Mouse (Mus musculus) heart, adult 9 months (tissue): ENCODE data around the gene Ndel1.

Source experiments
- DNase-seq, 2 experiments: peaks; one replicate each; pipeline ENCODE4 v3.0.0; 2022; ENCODE audit warnings: low spot score in 2 of 2

Ndel1 gene

DNA sequence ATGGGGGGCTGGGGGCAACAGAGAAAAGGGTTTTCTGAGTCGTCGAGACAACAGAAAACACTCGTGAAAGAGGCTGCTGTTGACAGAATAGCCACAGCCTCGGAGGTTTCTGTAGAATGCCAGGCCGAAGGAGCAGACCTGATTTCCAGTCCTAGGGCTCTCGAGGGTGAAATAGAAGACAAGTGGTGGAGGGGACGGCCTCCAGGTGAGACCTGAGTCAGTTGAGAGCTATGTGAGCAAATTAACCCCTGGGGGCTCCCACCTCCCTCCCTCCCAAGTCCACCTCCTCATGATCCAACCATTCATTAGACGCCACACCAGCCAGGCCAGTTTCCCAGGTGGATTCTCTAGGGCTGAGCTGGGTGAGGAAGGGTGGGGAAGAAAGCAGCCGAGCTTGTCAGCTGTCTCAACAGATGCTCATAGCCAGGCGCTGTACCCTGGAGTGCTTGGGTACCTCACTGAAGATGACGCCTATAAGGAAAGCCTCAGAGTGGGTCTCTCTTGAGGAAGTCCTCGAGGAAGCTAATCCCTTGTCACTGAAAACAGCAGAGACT, 22.3 kb upstream of the Ndel1 start:
- no peak for DNase-seq

DNA sequence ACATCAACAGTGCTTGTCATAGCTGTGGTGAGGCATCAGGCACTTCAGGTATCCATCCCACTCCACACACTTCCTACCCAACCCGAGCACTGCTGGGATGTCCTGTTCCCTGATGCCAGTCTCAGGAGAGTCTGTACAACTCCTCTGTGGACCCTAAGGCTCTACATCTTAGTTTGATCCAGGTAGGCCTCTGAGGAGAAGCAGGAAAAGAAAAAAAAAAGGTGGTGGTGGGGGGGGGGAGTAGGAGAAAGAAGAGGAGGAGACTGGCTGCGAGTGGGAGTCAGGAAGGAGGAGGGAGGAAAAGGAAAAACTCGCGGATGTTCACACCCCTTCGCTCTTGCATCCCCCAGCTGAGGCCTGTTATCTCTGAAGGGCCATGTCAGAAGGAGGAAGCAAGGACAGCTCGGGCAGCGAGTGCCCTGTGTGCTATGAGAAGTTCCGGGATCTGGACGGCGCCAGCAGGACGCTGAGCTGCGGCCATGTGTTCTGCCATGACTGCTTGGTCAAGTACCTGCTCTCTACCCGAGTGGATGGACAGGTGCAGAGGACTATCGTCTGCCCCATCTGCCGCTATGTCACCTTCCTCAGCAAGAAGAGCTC, 20.7 kb upstream of the Ndel1 start:
- no peak for DNase-seq

DNA sequence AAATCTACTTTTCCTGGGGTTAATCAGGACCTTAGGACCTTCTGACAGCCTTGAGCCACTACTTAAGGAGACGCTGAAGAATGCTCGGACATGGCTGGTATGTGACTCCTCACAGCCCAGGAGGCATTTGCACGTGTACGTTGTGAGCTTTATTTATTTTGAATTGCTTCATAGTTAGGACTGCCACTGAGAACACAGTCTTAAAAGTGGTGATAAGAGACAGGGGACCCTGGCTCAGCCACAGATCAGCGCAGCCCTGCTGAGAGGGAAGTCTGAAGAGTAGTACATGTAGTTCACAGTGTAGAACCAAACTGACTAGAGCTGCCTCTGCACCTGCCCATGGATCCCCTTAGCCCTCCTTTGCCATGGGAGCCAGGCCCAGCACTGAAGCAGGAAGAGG, 20.2 kb upstream of the Ndel1 start:
- DNase-seq: no peak

GRCm38 (mm10) chr11:68890625-68891024, 19.0 kb upstream of the Ndel1 start:
- no peak for DNase-seq

DNA sequence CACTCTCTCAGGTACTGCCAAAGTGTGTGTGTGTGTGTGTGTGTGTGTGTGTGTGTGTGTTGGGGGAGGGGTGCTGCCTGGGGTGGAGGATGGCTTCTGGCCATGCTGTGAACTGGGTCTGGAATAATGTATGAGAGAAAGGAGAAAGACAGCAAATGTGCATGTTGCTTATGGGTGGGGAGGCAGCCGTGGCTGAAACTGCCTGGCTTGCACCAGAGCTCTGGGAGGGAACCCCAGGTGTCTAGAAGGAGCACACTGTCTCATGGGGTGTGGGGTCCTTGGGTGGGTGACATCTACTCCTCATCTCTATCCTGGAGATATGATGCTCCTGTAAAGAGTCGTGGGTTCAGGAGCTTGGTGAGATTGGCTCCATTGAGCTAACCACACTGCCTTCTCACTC, 17.0 kb upstream of the Ndel1 start:
- DNase-seq: no peak

GRCm38 (mm10) chr11:68888253-68888652, 16.6 kb upstream of the Ndel1 start, which contains the start of gene Rnf222:
Rnf222 (plus strand) TSS chr11:68888553.
- no peak for DNase-seq

GRCm38 (mm10) chr11:68886091-68886490, 14.4 kb upstream of the Ndel1 start:
- no peak for DNase-seq

DNA sequence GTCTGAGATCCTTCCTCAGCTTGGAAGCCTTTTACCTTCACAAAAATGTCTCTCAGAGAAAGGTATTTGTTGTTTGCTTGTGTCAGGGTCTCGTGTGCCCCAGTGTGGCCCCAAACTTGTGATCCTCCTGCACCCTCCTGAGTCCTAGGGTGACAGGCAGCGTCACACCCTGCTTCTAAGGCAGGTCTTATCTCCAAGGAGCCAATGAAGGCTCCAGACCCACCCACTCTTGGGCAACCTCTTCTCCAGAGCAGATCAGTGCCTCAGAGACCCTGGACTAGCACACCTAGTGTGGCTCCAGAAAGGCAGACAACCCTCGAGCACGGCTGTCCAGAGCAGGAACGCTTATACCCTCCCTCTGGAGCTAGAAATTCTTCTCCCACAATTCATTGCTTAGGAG, 12.7 kb upstream of the Ndel1 start:
- DNase-seq: no peak

- DNase-seq: no peak
Observed at GRCm38 (mm10) chr11:68883843-68884242, 12.2 kb upstream of the Ndel1 start.

- no peak for DNase-seq
Observed at GRCm38 (mm10) chr11:68882107-68882506, 10.4 kb upstream of the Ndel1 start.

- DNase-seq: no peak
Observed at GRCm38 (mm10) chr11:68878811-68879210, 7.2 kb upstream of the Ndel1 start.

- DNase-seq: peak in 1 of 2 experiments; percentile 53
Observed at GRCm38 (mm10) chr11:68874841-68875240, 3.2 kb upstream of the Ndel1 start.

GRCm38 (mm10) chr11:68871277-68871676, 381 bp downstream of the Ndel1 start:
- peak in 1 of 2 experiments; percentile 17 for DNase-seq

GRCm38 (mm10) chr11:68864544-68865189, 7.0 kb downstream of the Ndel1 start:
- peak; percentile 91 to 96 for DNase-seq

DNA sequence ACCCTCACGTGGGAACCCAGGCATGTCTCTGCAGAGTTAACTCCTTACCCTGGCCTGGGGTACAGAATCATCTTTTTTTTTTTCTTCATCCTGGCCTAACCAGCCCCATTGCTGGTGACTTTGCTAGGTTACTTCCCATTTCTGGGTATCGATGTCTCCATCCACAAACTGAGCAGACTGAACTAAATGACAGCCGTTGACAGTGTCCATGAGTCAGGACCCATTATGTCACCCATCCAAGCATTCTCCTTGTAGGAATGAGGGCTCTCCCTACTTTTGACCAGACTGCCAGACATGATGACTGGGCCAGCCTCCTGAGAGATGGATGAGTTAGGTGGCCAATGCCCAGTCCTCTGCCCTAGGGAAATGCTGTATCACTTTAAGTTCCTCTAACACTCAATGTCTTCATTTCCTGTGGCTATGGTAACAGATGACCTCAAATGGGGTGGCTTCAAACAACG, 8.0 kb downstream of the Ndel1 start:
- peak; percentile 42 to 45 for DNase-seq

DNA sequence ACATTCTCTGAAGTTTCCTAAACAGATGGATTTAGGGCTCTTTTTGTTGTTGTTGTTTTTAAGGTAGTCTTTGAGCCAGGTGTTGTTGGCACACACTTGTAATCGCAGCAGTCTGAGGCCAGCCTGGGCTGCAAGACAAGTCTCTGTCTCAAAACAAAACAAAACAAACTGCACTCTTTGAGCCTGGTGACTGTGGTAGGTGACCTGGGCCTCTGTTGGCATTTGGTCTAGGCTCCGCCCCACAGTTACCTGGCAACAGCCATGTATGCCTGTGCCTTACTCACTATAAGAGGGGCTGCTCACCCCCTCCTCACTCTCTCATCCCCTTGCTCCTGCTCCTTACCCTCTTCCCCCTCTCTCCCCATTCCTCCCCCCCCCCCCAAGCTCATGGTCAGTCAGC, 9.4 kb downstream of the Ndel1 start:
- no peak for DNase-seq

DNA sequence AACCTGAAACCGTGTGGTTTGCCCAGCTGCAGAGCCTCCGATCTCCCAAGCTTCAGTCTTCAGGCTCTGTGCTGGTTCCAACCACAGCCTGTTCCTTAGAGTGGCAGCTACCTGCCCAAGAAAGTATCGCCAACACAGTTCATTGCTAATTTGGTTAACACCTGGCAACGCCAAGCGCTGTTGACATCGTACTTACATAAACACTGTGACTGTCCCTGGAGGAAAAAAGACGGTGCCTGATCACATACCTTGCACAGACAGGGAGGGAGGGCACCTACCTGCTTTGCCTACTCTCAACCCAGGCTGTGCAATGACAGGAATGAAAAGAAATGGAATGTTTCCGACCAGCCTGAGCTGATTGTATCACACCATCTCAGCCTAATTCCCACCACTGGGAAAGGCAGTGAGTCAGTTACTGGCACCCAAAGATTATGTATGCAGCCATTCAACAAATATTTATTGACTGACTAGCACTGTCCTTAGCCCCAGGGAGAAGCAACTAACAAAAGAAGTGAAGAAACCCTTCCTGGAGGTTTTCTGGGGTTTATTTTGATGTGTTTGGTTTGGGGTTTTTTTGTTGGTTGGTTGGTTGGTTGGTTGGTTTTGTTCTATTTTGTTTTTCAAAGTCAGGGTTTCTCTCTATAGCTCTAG, 11.6 kb downstream of the Ndel1 start:
- no peak for DNase-seq

DNA sequence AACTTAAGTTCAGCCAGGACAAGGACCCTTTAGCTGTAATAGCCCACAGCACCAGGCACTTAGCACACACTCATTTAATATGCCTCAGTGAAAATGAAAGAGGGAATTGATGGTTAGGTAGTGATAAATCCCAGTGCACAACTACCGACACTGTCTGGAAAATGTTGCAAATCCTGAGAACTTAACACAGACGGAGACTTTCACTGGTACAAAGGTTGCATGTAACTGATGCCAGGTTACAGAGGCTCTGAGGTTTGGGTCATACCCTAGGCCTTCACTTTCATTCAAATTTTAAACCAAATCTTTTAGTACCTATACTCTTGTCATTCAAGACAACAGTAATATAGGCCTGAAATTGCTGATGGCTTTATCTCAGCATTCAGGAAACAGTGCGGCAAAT, 14.3 kb downstream of the Ndel1 start:
- no peak for DNase-seq

DNA sequence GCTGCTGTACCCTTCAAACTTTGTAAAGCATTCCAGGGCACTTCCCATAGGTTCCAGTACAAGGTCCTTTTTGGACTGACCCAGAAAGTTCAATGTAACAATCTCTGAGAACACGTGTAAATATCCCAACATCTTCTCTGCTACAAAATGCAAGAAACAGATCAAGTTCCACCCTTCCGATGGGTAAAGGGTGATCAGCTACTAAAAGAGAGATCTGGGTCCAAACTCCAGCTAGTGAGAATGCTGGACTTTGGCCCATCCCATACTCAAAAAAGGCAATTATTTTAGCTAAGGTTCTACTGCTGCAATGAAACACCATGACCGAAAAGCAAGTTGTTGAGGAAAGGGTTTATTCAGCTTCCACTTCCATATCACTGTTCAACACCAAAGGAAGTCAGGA, 17.0 kb downstream of the Ndel1 start:
- DNase-seq: no peak

- peak; percentile 82 to 90 for DNase-seq
Observed at GRCm38 (mm10) chr11:68853611-68854401, 17.9 kb downstream of the Ndel1 start.

DNA sequence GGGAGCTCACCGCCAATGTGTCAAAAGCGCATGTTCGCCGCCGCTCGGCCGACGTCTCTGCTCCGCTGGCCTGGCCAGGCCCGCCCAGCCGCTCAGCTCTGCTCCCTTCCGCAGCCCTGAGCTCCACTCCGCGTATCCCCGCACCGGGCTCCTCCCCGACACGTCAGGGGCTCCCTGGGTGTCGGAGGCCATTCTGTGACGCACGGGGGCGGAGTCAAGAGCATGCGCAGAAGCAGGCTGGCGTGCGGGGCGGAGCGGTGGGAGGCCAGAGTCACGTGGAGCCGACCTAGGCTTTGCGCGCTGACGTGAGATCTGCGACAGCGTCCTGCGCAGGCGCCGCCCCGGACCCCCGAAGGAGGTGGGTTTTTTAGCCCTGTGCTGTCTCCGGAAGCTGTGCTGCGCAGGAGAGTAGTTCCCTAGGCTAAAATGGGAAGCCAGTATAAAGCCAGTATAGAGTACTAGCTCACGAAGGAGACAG, 18.7 kb downstream of the Ndel1 start:
- DNase-seq: peak; percentile 100

DNA sequence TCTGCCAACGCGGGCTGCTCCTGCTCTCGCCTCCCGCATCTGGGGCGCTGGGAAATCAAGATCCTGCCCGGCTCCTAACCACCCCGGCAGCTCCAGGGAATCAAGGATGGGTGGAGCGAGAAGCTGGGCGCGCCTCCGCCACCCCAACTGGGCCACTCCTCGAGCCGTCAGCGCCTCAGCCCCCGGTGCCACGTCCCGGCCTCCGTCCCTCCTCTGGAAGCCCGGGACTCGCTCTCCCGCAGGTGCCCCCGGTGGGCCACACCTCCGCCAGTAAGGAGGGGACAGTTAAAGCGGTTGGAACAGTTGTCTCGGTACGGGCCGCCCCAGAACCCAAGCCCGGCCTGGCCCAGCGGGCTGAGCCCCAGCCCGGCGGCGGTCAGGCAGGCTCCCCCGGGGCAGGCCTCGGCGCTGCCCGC, 19.2 kb downstream of the Ndel1 start:
- DNase-seq: peak; percentile 79 to 83
